Mouse (Mus musculus): ENCODE measurements around the gene Rarb.

DNA sequence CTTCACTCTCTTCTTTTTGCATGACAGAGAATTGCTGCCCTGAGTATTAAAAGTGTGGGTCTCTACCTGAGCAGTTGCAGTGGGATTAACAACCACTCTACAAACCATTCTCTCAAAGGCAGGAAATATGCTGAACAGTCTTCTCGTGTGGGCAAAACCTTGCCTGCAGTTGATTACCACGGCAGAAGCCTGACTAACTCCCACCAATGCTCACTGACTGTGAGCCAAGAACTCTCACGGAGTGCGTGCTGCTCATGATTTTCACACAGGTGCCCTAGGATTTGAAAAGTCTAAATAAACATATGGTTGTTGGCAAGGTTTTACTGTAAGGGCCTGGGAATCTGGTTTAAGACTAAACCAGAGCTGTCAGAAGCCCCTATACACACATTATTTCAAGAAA is 309.1 kb downstream of the Rarb start:
- no peak for TF ChIP-seq CTCF (IDR thresholded peaks at IDR 0.05; ENCODE audit: low read depth)
- TF ChIP-seq EP300 (IDR thresholded peaks at IDR 0.05; ENCODE audit: low read depth): no peak

All from heart, postnatal 0 days (tissue).